Mouse (Mus musculus) layer of hippocampus, adult 8-10 months (tissue): ENCODE data around the gene Cfi. TPM values are rescaled to one million over a fixed set of nuclear protein-coding genes. Genes with fewer than 3 reads are reported as not detected.

Source experiments
- DNase-seq, 2 experiments: peaks; one replicate each; pipeline ENCODE4 v3.0.0; 2022; ENCODE audit warnings: low spot score in 2 of 2
- total RNA-seq, 4 experiments: library from RNA; stranded (reverse); gene quantifications; 2 replicates each; pipeline ENCODE4 v1.2.4; 2022

Cfi gene
- total RNA-seq, 4 experiments from 2014 or later, result 0.20 to 0.43 TPM; not detected in 2

DNA sequence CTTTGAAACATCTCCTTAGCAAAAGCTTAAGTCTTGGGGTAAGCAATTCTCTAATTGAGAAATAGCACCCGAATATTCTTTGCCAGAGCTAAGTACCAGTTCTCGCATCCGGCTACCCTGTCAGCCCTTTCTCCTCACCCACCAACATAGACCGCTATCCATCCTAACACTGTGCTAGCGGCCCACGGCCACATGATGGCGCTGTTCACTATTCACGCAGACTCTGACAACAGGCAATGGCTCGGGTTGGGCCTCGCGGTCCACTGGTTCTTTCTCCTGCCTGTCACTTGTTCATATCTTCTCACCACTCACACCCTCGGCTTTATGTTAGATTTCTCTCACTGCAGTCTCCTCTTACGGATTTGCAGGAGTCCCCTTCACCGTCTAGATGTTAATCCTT lies 28.0 kb downstream of the Cfi start:
- DNase-seq, result no peak

DNA sequence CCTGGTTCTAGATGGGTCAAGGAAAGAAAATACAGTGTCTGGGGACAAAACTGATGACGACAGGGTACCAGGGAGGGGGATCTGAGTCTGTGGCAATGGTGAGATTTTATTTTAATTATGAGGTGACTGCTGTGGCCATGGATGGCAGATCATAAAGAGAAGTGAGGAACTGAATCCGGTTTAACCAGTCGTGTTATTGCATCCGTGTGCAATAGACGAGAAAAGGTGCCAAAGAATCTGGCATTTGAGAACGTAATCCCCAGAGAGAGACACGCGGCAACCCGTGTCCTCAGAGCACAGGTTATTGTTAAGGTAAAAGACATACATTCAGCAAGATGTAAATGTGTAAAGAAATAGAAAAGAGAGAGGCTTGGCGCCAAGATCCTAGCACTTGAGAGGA lies 41.6 kb downstream of the Cfi start:
- DNase-seq, result no peak

DNA sequence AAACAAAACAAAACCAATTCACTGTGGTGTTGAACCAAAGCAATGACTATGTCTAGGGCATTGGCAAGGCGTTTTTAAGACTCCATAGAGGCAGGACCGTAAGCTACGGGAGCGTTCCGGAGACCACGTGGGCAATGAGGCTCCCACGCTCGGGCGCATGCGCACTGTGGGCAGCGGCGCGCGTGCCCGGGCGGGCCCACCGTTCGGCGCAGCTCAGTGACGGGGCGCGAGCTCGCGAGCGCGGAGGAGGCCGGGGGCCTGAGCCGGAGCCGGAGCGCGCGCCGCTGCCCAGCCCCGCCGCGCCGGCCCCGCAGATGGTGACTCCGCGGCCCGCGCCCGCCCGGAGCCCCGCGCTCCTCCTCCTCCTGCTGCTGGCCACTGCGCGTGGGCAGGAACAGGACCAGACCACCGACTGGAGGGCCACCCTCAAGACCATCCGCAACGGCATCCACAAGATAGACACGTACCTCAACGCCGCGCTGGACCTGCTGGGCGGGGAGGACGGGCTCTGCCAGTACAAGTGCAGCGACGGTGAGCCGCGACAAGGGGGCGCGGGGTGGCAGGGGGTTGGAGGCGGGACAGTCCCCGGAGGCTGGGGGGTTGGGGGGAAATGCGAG lies 42.8 kb downstream of the Cfi start, which contains the start of gene Pla2g12a:
Pla2g12a (plus strand) TSS at position 202 of the 617 bp plus-strand sequence.
- peak; percentile 80 to 92 for DNase-seq

DNA sequence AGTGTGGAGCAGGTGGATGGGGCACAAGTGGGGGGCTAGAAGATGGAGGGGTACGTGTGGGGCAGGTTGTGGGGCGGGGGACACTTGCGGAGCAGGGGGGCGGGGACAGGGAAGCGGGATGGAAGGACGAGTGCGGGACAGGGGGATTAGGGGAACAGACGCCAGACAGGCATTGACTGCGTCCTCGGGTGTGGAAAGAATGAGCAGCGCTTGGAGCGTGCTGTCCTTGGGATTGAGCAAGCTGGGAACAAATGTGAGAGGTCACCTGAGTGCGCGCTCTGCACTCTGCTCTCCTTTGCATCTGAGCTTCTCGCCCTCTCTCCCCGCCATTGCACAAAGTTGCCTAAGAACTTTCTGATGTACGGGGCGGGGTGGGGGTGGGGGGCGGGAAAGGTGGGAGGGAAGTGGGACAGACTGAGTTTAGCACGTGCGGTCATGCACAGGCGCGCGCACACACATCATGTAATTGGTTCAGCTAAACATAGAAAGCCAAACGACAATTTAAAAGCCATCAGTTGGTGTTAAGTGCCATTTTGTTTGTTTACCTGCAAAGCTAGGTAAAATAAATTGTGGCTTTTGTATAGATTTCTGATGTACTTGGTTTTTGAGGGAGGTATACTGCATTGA lies 43.6 kb downstream of the Cfi start:
- DNase-seq, result no peak

DNA sequence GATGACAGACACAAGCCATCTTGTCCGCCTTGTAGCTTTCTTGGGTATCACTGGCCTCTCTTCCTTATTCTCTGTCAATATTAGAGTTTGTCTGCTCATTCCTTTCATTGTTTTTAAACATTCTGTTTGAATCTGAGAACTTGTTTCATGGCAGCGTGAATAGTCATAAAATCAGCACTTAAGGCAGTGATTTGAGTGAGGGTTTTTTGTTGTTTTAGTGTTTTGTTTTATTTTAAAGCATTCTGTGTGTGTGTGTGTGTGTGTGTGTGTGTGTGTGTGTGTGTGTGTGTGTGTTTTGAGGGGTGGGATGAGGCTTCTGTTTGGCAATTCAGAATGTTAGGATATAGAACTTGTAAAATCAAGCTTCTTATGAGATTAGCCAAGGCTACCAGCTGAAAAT lies 44.2 kb downstream of the Cfi start:
- DNase-seq, result no peak

DNA sequence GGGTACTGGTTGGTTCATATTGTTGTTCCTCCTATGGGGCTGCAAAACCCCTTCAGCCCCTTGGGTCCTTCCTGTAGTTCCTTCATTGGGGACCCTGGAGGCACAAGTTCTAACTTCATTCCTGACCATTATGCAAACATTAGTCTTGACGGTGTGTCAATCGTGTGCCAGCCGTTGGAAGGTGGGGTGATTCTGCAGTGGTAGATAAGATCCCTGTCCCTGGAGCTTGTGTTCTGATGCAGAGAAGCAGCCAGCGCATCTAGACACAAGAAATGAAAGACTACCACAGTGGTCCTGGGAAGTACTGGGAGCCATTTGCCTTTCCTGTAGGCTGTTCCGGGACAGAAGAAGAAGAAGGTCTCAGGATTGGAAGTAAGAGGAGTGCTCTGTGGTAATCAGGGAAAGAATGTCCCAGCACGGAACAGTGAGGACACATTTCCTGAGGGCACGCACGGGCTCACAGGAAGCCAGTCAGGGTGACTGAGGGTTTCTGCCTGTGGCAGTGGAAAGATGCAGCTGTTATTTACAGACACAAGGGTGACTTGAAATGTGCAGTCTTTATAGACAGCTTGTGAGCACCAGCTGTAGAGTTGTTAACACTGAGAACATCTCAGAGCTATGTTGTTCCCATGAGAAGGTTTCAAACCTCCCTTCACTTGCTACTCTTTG lies 45.4 kb downstream of the Cfi start:
- no peak for DNase-seq

DNA sequence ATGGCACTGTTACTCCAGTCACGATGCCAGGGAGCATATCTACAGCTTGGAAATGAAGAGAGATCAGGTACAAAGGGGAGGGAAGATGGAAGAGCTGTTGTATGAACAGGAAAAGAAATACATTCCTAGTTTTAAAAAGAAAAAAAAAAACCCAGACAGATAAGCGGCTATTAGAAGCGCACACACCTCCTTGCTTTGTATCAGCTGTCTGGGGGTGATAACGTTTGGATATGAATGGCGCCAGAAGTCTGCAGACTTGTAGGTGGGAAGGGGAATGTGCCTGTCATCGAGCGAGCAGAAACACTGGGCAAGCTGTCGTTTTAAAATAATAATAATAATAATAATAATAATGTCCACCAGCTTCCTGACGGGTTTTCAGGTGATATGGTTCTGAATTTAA lies 49.9 kb downstream of the Cfi start:
- DNase-seq, result no peak

DNA sequence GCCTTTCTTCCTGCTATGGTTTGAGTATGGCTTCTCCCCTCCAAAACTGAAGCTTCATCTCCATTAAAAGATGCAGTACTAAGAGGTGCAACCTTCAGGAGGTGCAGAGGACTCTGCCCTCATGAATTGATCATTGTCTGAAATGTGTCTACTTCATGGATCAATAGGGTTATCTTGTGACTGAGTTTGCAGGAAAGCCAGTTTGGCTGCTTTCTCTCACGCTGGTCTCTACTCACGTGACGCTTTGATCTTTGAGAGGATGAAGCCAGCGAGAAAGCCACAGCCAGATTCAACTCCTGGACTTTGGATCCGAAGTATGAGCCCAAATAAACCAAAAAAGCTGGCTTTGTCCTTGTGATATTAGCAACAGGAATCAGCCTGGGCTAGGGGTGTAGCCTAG lies 50.7 kb downstream of the Cfi start:
- no peak for DNase-seq

DNA sequence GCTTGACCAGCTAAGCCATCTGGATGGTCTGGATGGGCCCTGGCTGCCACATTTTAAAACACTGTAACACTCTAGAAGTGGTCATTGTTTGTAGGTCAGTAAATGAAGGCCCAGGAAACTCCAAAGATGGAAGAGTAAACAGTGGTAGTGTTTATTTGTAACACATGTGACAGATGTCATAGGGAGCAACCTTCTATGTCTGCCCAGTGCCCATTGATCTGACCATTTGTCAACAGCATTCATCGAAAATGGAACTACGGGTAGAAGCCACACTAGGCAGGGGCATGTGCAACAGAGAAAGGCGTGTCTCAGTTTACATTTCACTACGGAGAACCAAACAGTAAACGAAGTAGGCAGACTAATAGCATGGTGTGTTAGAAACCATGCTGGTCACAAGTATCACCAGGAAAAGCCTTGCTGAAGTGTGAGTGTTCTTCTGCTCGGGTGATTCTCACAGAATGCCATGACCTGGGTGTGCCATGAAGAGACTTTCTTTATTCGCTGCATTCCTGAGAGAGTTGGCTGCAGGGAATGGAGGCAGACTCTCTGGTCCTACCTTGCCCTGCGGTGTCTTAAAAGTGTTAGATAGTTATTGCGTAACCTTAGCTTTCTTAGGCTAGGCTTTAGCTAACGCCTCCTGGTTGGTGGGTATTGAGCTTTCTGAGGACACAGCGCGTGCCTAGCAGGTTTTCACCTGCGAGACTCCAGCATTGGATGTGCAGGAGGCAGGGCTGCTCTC lies 52.3 kb downstream of the Cfi start:
- DNase-seq, result no peak

DNA sequence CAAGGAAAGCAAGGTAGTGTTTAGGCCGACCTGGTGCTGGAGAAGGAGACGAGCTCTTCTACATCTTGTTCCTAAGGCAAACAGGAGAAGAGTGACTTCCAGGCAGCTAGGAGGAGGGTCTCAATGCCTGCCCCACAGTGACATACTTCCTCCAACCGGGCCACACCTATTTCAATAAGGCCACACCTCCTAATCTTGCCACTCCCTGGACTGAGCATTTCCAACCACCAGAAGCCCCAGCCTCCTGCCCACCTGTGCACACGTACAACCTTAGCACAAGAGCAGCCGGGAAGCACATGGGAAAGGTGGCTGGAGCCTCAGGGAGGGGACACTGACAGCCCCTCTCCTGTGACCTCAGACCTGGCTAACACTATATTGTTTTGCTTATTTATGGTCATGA lies 56.3 kb downstream of the Cfi start:
- no peak for DNase-seq

DNA sequence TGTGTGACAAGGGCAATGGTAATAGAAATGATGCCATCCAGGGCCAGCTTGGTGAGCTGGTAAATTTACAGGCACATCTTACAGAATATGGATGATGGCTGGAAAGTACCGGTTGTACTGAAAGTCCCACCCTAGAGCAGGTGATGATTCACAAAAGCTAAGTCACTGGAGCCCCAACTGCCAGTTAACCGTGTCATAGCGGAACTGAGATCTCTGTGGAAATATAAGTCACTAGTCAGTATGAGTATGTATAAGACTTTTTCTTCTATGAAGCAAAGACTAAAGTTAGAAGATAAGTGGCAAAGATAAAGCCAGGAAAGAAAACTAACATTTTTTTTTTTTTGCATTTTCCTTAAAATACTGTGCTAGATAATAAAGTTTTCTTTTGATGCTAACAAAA lies 57.5 kb downstream of the Cfi start:
- no peak for DNase-seq

DNA sequence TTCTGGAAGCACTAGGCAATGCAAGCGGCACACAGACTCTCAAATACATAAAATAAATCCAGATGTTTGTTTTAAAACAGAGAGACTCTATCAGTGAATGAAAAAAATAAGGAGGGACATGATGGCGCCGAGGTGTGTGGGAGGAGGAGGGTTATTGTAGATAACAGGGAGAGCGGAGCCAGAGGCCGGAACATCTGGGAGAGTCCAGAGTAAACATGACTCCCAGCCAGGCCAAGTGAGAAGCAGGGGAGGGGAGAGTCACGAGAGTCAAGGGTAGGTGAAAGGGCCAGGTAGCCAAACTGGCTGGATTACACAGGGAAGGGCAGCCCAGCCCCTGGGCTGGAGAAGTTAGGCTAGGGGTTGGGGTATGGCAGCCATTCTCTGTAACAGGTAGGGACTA lies 60.9 kb downstream of the Cfi start:
- no peak for DNase-seq

DNA sequence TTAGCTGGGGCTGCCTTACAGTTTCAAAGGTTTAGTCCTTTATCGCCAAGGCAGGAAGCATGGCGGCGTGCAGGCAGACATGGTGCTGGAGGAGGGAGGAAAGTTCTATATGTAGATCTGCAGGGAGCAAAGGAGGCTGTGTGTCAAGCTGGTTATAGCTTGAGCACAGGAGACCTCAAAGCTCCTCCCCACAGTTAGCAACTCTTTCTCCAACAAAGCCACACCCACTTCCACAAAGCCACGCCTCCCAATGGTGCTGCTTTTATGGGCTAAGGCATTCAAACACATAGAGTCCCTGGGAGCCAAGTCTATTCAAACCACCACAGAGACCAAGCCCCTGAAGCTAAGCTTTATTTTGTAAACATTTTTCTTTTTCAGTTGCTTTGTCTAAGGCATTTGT lies 63.2 kb downstream of the Cfi start:
- no peak for DNase-seq

DNA sequence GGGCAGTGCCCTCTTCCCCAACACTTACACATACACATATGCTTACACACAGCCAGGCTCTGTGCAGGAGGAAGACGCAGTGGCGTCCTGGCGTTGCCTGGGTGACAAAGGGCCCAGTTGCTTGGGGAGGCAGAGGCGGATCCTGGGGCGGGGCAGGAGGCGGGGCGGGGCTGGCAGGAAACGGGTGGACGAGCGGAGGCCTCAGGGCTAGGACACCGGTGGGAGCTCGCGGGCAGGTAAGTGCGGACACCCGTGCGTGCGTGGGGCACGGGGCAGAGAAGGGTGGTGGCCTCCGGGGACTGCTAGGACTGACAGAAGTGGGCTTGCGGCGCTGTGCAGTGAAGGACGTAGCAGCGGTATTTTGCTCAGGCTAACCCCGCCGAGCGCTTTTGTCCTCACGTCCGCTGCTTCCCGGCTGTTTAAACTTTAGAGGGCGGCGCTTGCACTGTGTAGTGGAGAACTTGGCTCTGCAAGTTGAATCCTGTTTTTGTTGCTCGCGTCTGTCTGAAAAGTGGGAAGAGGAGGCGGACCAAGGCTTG lies 65.7 kb downstream of the Cfi start, which contains the start of gene Casp6:
Casp6 (plus strand) TSS at position 155 of the 539 bp plus-strand sequence.
- peak; percentile 24 to 38 for DNase-seq

DNA sequence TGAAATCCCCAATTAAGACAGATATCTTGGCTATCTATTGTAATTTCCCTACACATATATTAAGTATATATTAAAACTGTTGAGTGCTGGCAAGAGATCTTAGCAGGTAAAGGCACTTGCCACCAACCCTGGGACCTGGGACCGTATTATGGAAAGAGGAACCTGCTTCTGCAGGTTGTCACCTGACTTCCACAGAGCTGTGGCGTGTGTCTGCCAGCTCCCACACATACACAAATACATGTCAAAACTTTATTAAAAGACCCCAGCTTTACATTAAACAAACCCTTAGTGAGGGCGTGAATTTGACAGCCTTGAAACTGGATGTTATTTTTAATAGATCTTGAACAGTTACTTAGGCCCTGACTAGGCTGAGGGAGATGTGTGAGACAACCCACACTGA lies 67.7 kb downstream of the Cfi start:
- no peak for DNase-seq

DNA sequence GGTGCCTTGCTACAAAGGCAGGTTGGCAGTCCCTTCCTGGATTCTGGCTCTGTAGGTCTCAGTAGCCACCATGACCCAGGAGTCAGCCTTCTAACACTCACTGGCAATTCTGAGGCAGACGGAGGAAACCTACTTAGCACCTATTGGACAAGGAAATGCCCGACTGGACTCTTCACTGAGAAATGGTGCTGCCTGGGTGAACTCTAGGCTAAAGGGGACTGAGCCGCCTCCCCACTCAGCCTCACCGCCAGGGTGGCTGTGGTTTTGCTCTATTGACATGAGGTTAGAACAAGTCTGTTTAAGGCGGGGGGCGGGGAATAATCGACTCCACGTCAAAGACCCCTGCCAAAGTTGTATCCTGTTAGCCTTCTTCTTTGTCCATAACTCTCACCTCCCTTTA lies 68.2 kb downstream of the Cfi start:
- DNase-seq, result no peak

DNA sequence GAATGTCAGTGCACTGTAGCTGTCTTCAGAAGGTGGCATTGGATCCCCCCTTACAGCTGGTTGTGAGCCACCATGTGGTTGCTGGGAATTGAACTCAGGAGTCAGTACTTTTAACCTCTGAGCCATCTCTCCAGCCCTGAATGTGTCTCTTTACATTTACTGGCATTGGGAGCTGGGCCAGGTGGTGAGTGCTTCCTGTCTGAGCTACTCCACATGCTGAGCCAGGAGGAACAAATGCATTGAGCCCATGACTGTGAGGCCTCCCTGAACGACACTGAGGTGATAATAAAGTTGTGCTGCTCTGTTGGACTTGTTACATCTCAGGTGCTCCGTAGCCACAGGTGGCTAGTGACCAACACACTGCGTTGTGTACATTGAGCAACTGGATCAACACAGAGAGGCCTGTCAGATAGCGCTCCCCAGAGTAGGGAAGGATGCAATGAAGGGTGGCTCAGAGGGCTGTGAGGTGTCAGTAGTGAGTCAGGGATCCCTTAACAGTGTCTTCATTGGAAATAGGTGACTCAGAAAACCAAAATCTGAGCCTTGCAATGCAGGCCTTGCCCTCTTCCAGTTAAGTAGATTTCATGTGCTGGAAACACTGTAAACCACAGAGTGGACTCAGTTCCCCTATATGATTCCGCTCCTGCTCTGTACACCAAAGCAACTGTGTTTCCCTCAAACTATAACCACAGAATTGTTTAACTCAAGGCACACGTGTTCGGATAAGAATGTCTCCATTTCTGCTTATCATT lies 68.9 kb downstream of the Cfi start:
- no peak for DNase-seq

DNA sequence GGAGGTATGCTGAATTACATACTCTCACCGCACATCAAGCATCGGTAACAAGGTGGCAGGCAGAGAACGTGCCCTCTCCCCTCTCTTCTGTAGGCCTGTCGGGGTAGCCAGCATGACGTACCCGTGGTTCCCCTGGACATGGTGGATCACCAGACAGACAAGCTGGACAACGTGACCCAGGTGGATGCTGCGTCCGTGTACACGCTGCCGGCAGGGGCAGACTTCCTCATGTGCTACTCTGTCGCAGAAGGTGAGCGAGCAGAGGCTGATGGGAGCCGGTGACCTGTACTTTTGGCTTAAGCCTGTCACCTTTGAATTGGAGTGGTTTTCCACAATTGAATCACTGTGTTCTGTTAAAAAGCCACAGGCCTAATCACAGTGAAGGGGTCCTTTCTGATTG lies 76.3 kb downstream of the Cfi start:
- DNase-seq, result no peak

DNA sequence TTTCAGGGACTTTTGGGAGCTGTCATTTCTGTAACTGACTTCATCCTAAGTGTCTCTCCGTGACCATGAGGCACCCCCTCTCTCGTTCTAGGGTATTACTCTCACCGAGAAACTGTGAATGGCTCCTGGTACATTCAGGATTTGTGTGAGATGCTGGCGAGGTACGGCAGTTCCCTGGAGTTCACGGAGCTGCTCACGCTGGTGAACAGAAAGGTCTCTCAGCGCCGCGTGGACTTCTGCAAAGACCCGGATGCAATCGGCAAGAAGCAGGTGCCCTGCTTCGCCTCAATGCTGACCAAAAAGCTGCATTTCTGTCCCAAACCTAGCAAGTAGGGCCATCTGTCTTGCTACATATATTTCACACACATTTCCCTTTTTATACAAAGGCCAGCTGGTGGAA lies 77.6 kb downstream of the Cfi start:
- DNase-seq, result no peak

DNA sequence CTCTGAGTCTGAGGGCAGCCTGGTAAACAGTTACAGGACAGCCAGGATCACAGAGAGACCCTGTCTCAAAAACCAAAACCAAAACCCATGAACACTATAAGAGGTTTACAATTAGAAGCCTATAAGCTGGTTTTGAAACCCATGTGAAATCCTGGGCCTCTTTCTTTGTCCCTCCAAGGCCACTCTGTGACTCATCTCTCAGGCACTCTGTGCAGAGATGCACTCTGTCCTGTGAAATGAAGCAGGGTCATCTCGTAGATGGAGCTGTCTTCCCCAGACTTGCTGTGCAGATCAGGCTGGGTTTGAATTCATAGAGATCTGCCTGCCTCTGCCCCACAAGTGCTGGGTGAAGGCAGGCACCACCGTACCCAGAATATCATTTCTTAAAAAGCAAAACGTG lies 81.7 kb downstream of the Cfi start:
- DNase-seq, result no peak

DNA sequence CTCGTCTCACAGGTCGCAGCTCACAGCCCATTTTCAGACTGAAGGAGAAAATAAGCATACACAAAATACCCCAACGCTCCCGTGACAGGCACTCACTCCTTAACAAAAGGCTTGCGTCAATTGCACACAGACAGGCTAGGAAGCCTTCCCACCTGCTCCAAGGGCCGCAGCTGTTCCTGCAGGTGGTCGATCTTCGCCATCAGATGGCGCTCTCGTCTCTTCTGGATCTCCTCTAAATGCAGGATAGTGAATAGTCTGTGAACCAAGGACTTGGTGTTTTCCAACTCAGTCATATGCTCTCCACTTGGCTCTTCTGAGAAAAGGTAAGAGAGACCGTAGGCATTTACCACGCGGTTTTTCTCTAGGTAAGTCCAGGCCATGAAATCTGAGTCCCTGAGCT lies 82.8 kb downstream of the Cfi start:
- peak; percentile 54 to 83 for DNase-seq
